ENCODE assay signal across 7 mouse cellular contexts in the genomic region with DNA sequence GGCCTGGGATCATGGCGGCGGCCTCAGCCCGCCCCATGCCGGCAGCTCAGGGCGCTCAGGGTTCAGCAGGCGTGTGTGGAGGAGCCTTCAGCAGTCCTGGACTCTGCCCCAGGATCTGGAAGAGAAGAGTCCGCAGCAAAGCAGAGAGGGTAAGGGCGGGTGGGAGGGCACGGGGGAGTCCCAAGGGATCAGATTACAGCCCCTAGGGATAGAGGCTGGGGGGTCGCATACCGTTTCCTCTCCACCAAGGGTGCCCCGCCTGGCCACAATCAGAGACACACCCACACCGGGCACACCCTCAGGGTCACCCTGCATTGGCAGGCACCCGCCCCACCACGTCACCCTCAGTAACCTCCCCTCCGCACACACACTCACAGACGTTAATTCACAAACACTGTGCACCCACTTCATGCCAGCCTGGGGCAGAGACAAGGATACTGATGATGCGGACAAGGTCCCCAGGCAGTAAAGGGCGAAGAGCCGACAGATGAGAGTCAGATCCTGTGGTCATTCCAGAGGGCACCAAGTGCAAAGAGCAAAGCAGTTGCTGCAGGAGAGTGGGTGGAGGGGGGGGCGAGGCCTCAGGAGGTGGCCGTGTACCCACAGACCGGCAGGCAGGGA. TPM values are rescaled to one million over a fixed set of nuclear protein-coding genes. Genes with fewer than 3 reads are reported as not detected.
DNase-seq lines count a peak whose midpoint lies in the region; ATAC-seq and TF ChIP-seq lines count a peak whose summit lies in the region.

No protein-coding gene starts in this region.

- H3K9ac ChIP-seq in hindbrain, embryonic 11.5 days (ENCODE audit: low read depth, low read length), result no peak overlapping the region
- H3K9ac ChIP-seq in neural tube, embryonic 14.5 days (replicated peaks; ENCODE audit: low read depth, low read length), result peak overlapping the region; percentile 16; the same call in 1 of the 2 replicates

- no peaks in the 10 kb centered on the region for H3K27me3 ChIP-seq in hindbrain, embryonic 11.5 days (ENCODE audit: control insufficient read depth, insufficient read depth, low read length)
- H3K27me3 ChIP-seq in neural tube, embryonic 14.5 days (ENCODE audit: control insufficient read depth, insufficient read depth, low read length), result no peaks in the 10 kb centered on the region

- DNase-seq in lung, adult 2 months, result peak; percentile 67
- DNase-seq in lung, postnatal 25 days (ENCODE audit: low spot score), result no peak
- no peak for DNase-seq in hindbrain, embryonic 11.5 days (ENCODE audit: low spot score)
- peak; percentile 80 for DNase-seq in kidney, postnatal 14 days
- no peak for DNase-seq in layer of hippocampus, postnatal 10 days (ENCODE audit: low spot score in 2 of 2)
- DNase-seq in Muller cell, postnatal 12 days (ENCODE audit: inconsistent ontology term), result no peak

- no peaks in the 10 kb centered on the region for H3K9me3 ChIP-seq in hindbrain, embryonic 11.5 days (ENCODE audit: control insufficient read depth, low read length)
- no peaks in the 10 kb centered on the region for H3K9me3 ChIP-seq in neural tube, embryonic 14.5 days (ENCODE audit: control insufficient read depth, low read length)

- ATAC-seq in hindbrain, embryonic 11.5 days (ENCODE audit: low FRiP score), result 0 out of 2 replicates have a peak, but pooled peaks have one; percentile 8
- no peak for ATAC-seq in neural tube, embryonic 14.5 days (ENCODE audit: low read depth)

- TF ChIP-seq POLR2A in lung, adult 2 months (IDR thresholded peaks at IDR 0.05; ENCODE audit: borderline replicate concordance, extremely low read depth, low read depth, low read length), result no peak

- WGBS in lung, adult 2 months, result 43% methylated on average over 23 of the region's 23 CpGs
- WGBS in hindbrain, embryonic 11.5 days, result 46% methylated on average over 23 of the region's 23 CpGs
- WGBS in neural tube, embryonic 14.5 days, result 39% methylated on average over 22 of the region's 23 CpGs

- no peak overlapping the region for H3K4me3 ChIP-seq in lung, adult 2 months (replicated peaks; ENCODE audit: extremely low read depth, low read depth, low read length)
- H3K4me3 ChIP-seq in hindbrain, embryonic 11.5 days (ENCODE audit: low read depth, low read length), result peak overlapping the region; percentile 12; the same call in 1 of the 2 replicates
- no peak overlapping the region for H3K4me3 ChIP-seq in neural tube, embryonic 14.5 days (ENCODE audit: low read depth, low read length)

- peaks cover 14% of the 10 kb centered on the region; the same call in 1 of the 2 replicates for H3K4me1 ChIP-seq in lung, adult 2 months (ENCODE audit: control insufficient read depth, insufficient read depth, low read length)
- peaks cover 22% of the 10 kb centered on the region for H3K4me1 ChIP-seq in hindbrain, embryonic 11.5 days (replicated peaks; ENCODE audit: control insufficient read depth, insufficient read depth, low read length)
- 0 out of 2 replicates have a peak, but pooled peaks cover 15% of the 10 kb centered on the region for H3K4me1 ChIP-seq in neural tube, embryonic 14.5 days (ENCODE audit: control insufficient read depth, insufficient read depth, low read length)

- H3K36me3 ChIP-seq in hindbrain, embryonic 11.5 days (ENCODE audit: control insufficient read depth, insufficient read depth, low read length), result no peaks in the 10 kb centered on the region
- no peaks in the 10 kb centered on the region for H3K36me3 ChIP-seq in neural tube, embryonic 14.5 days (ENCODE audit: control insufficient read depth, insufficient read depth, low read length)

- H3K4me2 ChIP-seq in hindbrain, embryonic 11.5 days (replicated peaks; ENCODE audit: low read depth, low read length), result peak overlapping the region; percentile 15; the same call in 1 of the 2 replicates
- H3K4me2 ChIP-seq in neural tube, embryonic 14.5 days (ENCODE audit: low read depth, low read length), result 0 out of 2 replicates have a peak overlapping the region, but pooled peaks have one; percentile 6

- no peak for TF ChIP-seq CTCF in lung, adult 2 months (IDR thresholded peaks at IDR 0.05; ENCODE audit: insufficient read depth, low read length)

- no peak overlapping the region for H3K27ac ChIP-seq in hindbrain, embryonic 11.5 days (ENCODE audit: low read depth, low read length)
- no peak overlapping the region for H3K27ac ChIP-seq in neural tube, embryonic 14.5 days (ENCODE audit: low read depth, low read length)

RNA-seq across cellular contexts. Expression of a gene that starts 3.9 kb away (rescaled TPM):
- 81.0 and 95.6 TPM in 2 replicates for polyA plus RNA-seq in lung, adult 2 months (2012; rRNA removed)
- polyA plus RNA-seq in hindbrain, embryonic 11.5 days (2014; fragmentation: Nextera tagmentation; extraction: Ambion mirVana), result 1.4 and 1.6 TPM in 2 replicates
- polyA plus RNA-seq in neural tube, embryonic 14.5 days (2014; fragmentation: Nextera tagmentation; extraction: Ambion mirVana), result 2.8 and 5.3 TPM in 2 replicates
- 1 to 10 TPM; 3.5 to 3.7 TPM for total RNA-seq in layer of hippocampus, postnatal 10 days (2021)

RNA-seq across cellular contexts. Expression of a gene that starts 17.7 kb away (rescaled TPM):
- polyA plus RNA-seq in lung, adult 2 months (2012; rRNA removed), result 41.5 and 41.8 TPM in 2 replicates
- polyA plus RNA-seq in hindbrain, embryonic 11.5 days (2014; fragmentation: Nextera tagmentation; extraction: Ambion mirVana), result 26.9 and 27.7 TPM in 2 replicates
- 15.0 and 17.8 TPM in 2 replicates for polyA plus RNA-seq in neural tube, embryonic 14.5 days (2014; fragmentation: Nextera tagmentation; extraction: Ambion mirVana)
- total RNA-seq in layer of hippocampus, postnatal 10 days (2021), result 10 to 100 TPM; 13.2 to 14.1 TPM

RNA-seq across cellular contexts. Expression of a gene that starts 24.5 kb away (rescaled TPM):
- 1.7 and 1.8 TPM in 2 replicates for polyA plus RNA-seq in lung, adult 2 months (2012; rRNA removed)
- polyA plus RNA-seq in hindbrain, embryonic 11.5 days (2014; fragmentation: Nextera tagmentation; extraction: Ambion mirVana), result 0.18 and 0.39 TPM in 2 replicates
- polyA plus RNA-seq in neural tube, embryonic 14.5 days (2014; fragmentation: Nextera tagmentation; extraction: Ambion mirVana), result 1.5 and 2.1 TPM in 2 replicates
- 1 to 10 TPM; 1.2 to 1.7 TPM for total RNA-seq in layer of hippocampus, postnatal 10 days (2021)

RNA-seq across cellular contexts. Expression of a gene that starts 26.5 kb away (rescaled TPM):
- 87.8 and 91.9 TPM in 2 replicates for polyA plus RNA-seq in lung, adult 2 months (2012; rRNA removed)
- polyA plus RNA-seq in hindbrain, embryonic 11.5 days (2014; fragmentation: Nextera tagmentation; extraction: Ambion mirVana), result 10.5 and 11.3 TPM in 2 replicates
- 13.3 and 15.6 TPM in 2 replicates for polyA plus RNA-seq in neural tube, embryonic 14.5 days (2014; fragmentation: Nextera tagmentation; extraction: Ambion mirVana)
- 10 to 100 TPM; 10.7 to 11.9 TPM for total RNA-seq in layer of hippocampus, postnatal 10 days (2021)

RNA-seq across cellular contexts. Expression of a gene that starts 28.4 kb away (rescaled TPM):
- 19.6 and 26.5 TPM in 2 replicates for polyA plus RNA-seq in lung, adult 2 months (2012; rRNA removed)
- polyA plus RNA-seq in hindbrain, embryonic 11.5 days (2014; fragmentation: Nextera tagmentation; extraction: Ambion mirVana), result 3.6 and 4.4 TPM in 2 replicates
- polyA plus RNA-seq in neural tube, embryonic 14.5 days (2014; fragmentation: Nextera tagmentation; extraction: Ambion mirVana), result 3.1 and 4.7 TPM in 2 replicates
- total RNA-seq in layer of hippocampus, postnatal 10 days (2021), result 1 to 10 TPM; 3.7 to 4.2 TPM

Comparison
In these comparisons a context has a peak if more than half of its experiments do, and no peak if none do; other contexts are left out.
1. DNase-seq: peak in lung, adult 2 months (single experiment) and kidney, postnatal 14 days (single experiment); none in lung, postnatal 25 days (single experiment), hindbrain, embryonic 11.5 days (single experiment), layer of hippocampus, postnatal 10 days (0 of 2) and Muller cell, postnatal 12 days (single experiment).
2. RNA of a gene that starts 3.9 kb away (polyA plus RNA-seq): 81.0 to 95.6 TPM in lung, adult 2 months; 2.8 to 5.3 TPM in neural tube, embryonic 14.5 days and 1.4 to 1.6 TPM in hindbrain, embryonic 11.5 days; every median in the first group is over 10 times any median in the second.